Comparison of ENCODE assay signal across 8 mouse cellular contexts in the genomic region with DNA sequence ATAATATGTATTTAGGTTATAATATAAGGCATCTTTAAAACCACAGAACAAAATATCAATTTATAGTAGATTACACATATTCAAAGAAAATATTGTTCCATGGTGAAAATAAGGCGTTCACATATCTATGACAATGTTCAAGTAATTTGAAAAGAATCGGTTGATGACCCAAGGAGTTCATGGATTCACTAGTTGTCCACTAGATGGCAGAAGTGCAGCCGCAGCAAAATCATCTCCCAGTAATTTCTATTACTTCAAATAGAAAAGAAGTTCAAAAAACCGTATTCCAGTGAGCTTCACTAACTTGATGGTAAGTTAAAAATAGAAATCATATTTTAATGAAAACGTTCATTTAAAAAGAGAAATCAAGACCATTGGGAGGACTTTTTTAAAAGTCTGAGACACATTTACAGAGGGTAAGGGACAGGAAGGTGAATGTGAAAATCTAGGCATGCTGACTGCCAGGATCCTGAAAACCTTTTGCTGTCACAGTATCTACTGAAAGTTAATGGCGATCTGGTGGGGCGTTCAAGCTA. TPM values are rescaled to one million over a fixed set of nuclear protein-coding genes. Genes with fewer than 3 reads are reported as not detected.
DNase-seq lines count a peak whose midpoint lies in the region; ATAC-seq and TF ChIP-seq lines count a peak whose summit lies in the region.

No protein-coding gene starts in this region.

- H3K27ac ChIP-seq in kidney, adult 2 months (ENCODE audit: insufficient read depth, low read depth, low read length), result no peak overlapping the region
- H3K27ac ChIP-seq in kidney, embryonic 15.5 days, result no peak overlapping the region
- no peak overlapping the region for H3K27ac ChIP-seq in heart, postnatal 0 days (ENCODE audit: low read depth)

- 29% methylated on average over 7 of the region's 7 CpGs for WGBS in kidney, adult 2 months
- WGBS in kidney, embryonic 15.5 days, result 39% methylated on average over 7 of the region's 7 CpGs
- 21% methylated on average over 7 of the region's 7 CpGs for WGBS in heart, postnatal 0 days

- no peaks in the 10 kb centered on the region for H3K9me3 ChIP-seq in kidney, embryonic 15.5 days (replicated peaks)
- no peaks in the 10 kb centered on the region for H3K9me3 ChIP-seq in heart, postnatal 0 days (replicated peaks; ENCODE audit: control insufficient read depth, low read length)

- TF ChIP-seq EP300 in heart, postnatal 0 days (IDR thresholded peaks at IDR 0.05; ENCODE audit: low read depth), result no peak

- 0 out of 2 replicates have a peak, but pooled peaks have one; percentile 10 for TF ChIP-seq CTCF in kidney, adult 2 months (conservative IDR thresholded peaks at IDR 0.05; ENCODE audit: insufficient read depth, insufficient read length, low read depth, low read length)
- peak; percentile 59 for TF ChIP-seq CTCF in heart, postnatal 0 days (IDR thresholded peaks at IDR 0.05; ENCODE audit: low read depth)

- TF ChIP-seq POLR2A in kidney, adult 2 months (IDR thresholded peaks at IDR 0.05; ENCODE audit: low read depth, low read length), result no peak

- 0 out of 2 replicates have a peak, but pooled peaks have one; percentile 45 for ATAC-seq in cerebellum, adult (ENCODE audit: insufficient number of reproducible peaks, low FRiP score, low TSS enrichment)
- ATAC-seq in kidney, embryonic 15.5 days (replicated peaks; ENCODE audit: low FRiP score), result no peak
- no peak for ATAC-seq in heart, postnatal 0 days (ENCODE audit: insufficient read depth, low read depth)

- H3K27me3 ChIP-seq in kidney, adult 2 months (replicated peaks; ENCODE audit: control insufficient read depth, insufficient read depth, low read length), result no peaks in the 10 kb centered on the region; the same call in 1 of the 2 replicates
- no peaks in the 10 kb centered on the region for H3K27me3 ChIP-seq in kidney, embryonic 15.5 days
- no peaks in the 10 kb centered on the region for H3K27me3 ChIP-seq in heart, postnatal 0 days (ENCODE audit: control insufficient read depth, insufficient read depth, low read length)

- no peak for DNase-seq in cerebellum, adult 11 months
- DNase-seq in kidney, adult 2 months, result peak; percentile 24
- DNase-seq in CD4-positive helper T cell, adult 2 months (ENCODE audit: low read depth, low spot score), result peak; percentile 11
- DNase-seq in heart, postnatal 0 days (ENCODE audit: low spot score), result peak; percentile 57
- no peak for DNase-seq in layer of hippocampus, adult 11-12 months (ENCODE audit: low spot score)
- no peak for DNase-seq in left cerebral cortex, adult 9 months (ENCODE audit: low spot score in 2 of 2)

- no peak overlapping the region for H3K4me3 ChIP-seq in kidney, adult 2 months (ENCODE audit: insufficient read depth, low read depth, low read length)
- no peak overlapping the region for H3K4me3 ChIP-seq in kidney, embryonic 15.5 days (replicated peaks)
- H3K4me3 ChIP-seq in heart, postnatal 0 days (ENCODE audit: low read depth, low read length), result no peak overlapping the region

- H3K4me2 ChIP-seq in kidney, embryonic 15.5 days, result no peak overlapping the region
- peak overlapping the region; percentile 31; the same call in 1 of the 2 replicates for H3K4me2 ChIP-seq in heart, postnatal 0 days (ENCODE audit: low read depth, low read length)

- H3K4me1 ChIP-seq in kidney, adult 2 months (ENCODE audit: control insufficient read depth, insufficient read depth, low read length), result no peaks in the 10 kb centered on the region
- no peaks in the 10 kb centered on the region for H3K4me1 ChIP-seq in kidney, embryonic 15.5 days
- no peaks in the 10 kb centered on the region for H3K4me1 ChIP-seq in heart, postnatal 0 days (ENCODE audit: control insufficient read depth, insufficient read depth)

- no peak overlapping the region for H3K9ac ChIP-seq in kidney, embryonic 15.5 days
- no peak overlapping the region for H3K9ac ChIP-seq in heart, postnatal 0 days (replicated peaks; ENCODE audit: low read depth, low read length)

- no peaks in the 10 kb centered on the region for H3K36me3 ChIP-seq in kidney, adult 2 months (ENCODE audit: control insufficient read depth, insufficient read depth, low read length)
- no peaks in the 10 kb centered on the region for H3K36me3 ChIP-seq in kidney, embryonic 15.5 days
- H3K36me3 ChIP-seq in heart, postnatal 0 days (replicated peaks; ENCODE audit: control insufficient read depth, insufficient read depth, low read length), result no peaks in the 10 kb centered on the region

RNA-seq across cellular contexts. Expression of a gene that starts 43.2 kb away (rescaled TPM):
- 441 and 479 TPM in 2 replicates for polyA plus RNA-seq in kidney, adult 2 months (2012; rRNA removed)
- polyA plus RNA-seq in kidney, embryonic 15.5 days (2015; fragmentation: Nextera tagmentation; extraction: Ambion mirVana), result 269 and 295 TPM in 2 replicates
- total RNA-seq in heart, postnatal 0 days (2014; rRNA removed; ENCODE audit: low replicate concordance), result 1,049 and 1,070 TPM in 2 replicates
- 1,491 and 1,508 TPM in 2 replicates for polyA plus RNA-seq in heart, postnatal 0 days (2015; fragmentation: Nextera tagmentation; extraction: Ambion mirVana)

Comparison
In these comparisons a context has a peak if more than half of its experiments do, and no peak if none do; other contexts are left out.
1. DNase-seq: peak in kidney, adult 2 months (single experiment), CD4-positive helper T cell, adult 2 months (single experiment) and heart, postnatal 0 days (single experiment); none in cerebellum, adult 11 months (single experiment), layer of hippocampus, adult 11-12 months (single experiment) and left cerebral cortex, adult 9 months (0 of 2).